Mouse (Mus musculus) heart, adult 2 months (tissue): ENCODE measurements around the gene Atraid. TPM values are rescaled to one million over a fixed set of nuclear protein-coding genes. Genes with fewer than 3 reads are reported as not detected.

Experiments used
- DNase-seq, 2 experiments: peaks; one replicate each; pipeline ENCODE4 v3.0.0; 2021
- H3K27ac ChIP-seq: fragments of 200-600 bp; 2 replicates; pipeline ENCODE4 v1.8.1; 2022
- H3K27me3 ChIP-seq: fragments of 200-500 bp; 2 replicates; pipeline ENCODE4 v1.6.1; 2012; ENCODE audit warnings: mild to moderate bottlenecking, low read length, inconsistent platforms, mixed read lengths; ENCODE audit not compliant: control insufficient read depth, insufficient read depth
- H3K36me3 ChIP-seq: fragments of 200-500 bp; 2 replicates; pipeline ENCODE4 v1.6.1; 2012; ENCODE audit warnings: low read length, inconsistent platforms; ENCODE audit not compliant: control insufficient read depth, insufficient read depth
- H3K4me1 ChIP-seq: fragments of 200-500 bp; 2 replicates; pipeline ENCODE4 v1.6.1; 2011; ENCODE audit warnings: low read length; ENCODE audit not compliant: control insufficient read depth, insufficient read depth
- H3K4me3 ChIP-seq: fragments of 200-600 bp; 2 replicates; pipeline ENCODE4 v1.8.1; 2022
- H3K79me2 ChIP-seq: fragments of 200-500 bp; replicated peaks from 2 replicates; pipeline ENCODE4 v1.6.1; 2012; ENCODE audit warnings: mild to moderate bottlenecking, inconsistent platforms, low read length, moderate library complexity, mixed read lengths; ENCODE audit not compliant: control insufficient read depth, insufficient read depth
- H3K9ac ChIP-seq: fragments of 200-500 bp; 2 replicates; pipeline ENCODE4 v1.6.1; 2012; ENCODE audit warnings: low read depth, mild to moderate bottlenecking, control low read depth, inconsistent platforms, low read length, mixed read lengths
- CTCF ChIP-seq: fragments of 200-600 bp; IDR thresholded peaks from 2 replicates; pipeline ENCODE4 v1.8.1; 2022; ENCODE audit warnings: antibody characterized with exemption, mild to moderate bottlenecking, moderate library complexity
- EP300 ChIP-seq: fragments of 200-500 bp; IDR thresholded peaks from 2 replicates; pipeline ENCODE4 v1.6.1; 2011; ENCODE audit warnings: low read depth, low read length, control low read depth; ENCODE audit not compliant: insufficient read depth
- POLR2A ChIP-seq: fragments of 200-500 bp; IDR thresholded peaks from 2 replicates; pipeline ENCODE4 v1.6.1; 2011; ENCODE audit warnings: mild to moderate bottlenecking, low read depth, low read length, control low read depth; ENCODE audit not compliant: insufficient read depth
- WGBS: fragments of 180-500 bp; shearing (Covaris S2); methylation state at CpG from one replicate; pipeline ENCODE4 v1.1.7; 2018; 5-methylcytosine and 5-hydroxymethylcytosine counted together
- intact Hi-C: fragments of 180-260 bp; cut with DNase I; formaldehyde crosslinking; loops from one replicate; pipeline ENCODE4 v1.15.1; 2025
- polyA plus RNA-seq: library from polyadenylated mRNA; depleted of rRNA; stranded (reverse); fragments of >200 nt; gene quantifications from 2 replicates; pipeline ENCODE4 v1.2.3, GENCODE M21; 2012
- total RNA-seq, 2 experiments: library from RNA; stranded (reverse); gene quantifications; 2 replicates each; pipeline ENCODE4 v1.2.3; 2021

Gene Atraid
- total and polyA plus RNA-seq, 3 experiments, result 44.2 to 100 (median 45.6) TPM

DNA sequence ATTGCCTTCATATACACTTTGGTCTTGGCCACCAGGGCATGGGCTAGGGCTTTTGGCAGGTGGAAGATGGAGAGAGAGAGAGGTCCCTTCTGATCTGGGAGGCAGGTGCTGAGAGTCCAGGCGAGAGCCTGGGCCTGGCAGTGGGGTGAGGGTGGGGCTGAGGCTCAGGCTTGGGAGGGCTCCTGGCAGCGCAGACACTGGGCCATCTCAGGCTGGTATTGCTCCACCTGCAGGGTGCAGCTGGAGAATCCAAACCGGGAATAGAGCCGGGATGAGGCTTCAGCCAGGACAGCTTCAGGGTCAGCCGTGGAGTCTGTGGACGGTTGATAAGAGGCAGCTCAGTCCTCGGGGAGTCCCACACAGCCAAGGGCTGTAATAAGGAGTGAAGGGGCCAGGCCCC is 38.5 kb downstream of the Atraid start:
- H3K79me2 ChIP-seq, result no peaks in the 10 kb centered on the region
- intact Hi-C loops, result no loop called here
- 33% methylated on average over 7 of the region's 7 CpGs for WGBS
- no peak overlapping the region for H3K9ac ChIP-seq
- no peaks in the 10 kb centered on the region for H3K36me3 ChIP-seq
- TF ChIP-seq POLR2A (no peak), CTCF (no peak), EP300 (no peak)
- no peaks in the 10 kb centered on the region; the same call in none of the 2 replicates for H3K4me1 ChIP-seq
- H3K4me3 ChIP-seq, result no peak overlapping the region
- DNase-seq, result no peak
- no peaks in the 10 kb centered on the region; the same call in none of the 2 replicates for H3K27me3 ChIP-seq
- no peak overlapping the region for H3K27ac ChIP-seq

- Histone ChIP-seq H3K4me1 (no peaks in the 10 kb centered on the region; the same call in none of the 2 replicates), H3K79me2 (no peaks in the 10 kb centered on the region), H3K27ac (no peak overlapping the region), H3K36me3 (no peaks in the 10 kb centered on the region), H3K9ac (no peak overlapping the region), H3K4me3 (no peak overlapping the region), H3K27me3 (peaks cover 2% of the 10 kb centered on the region)
- no peak for TF ChIP-seq CTCF
- TF ChIP-seq POLR2A, result no peak
- TF ChIP-seq EP300, result no peak
- 60% methylated on average over 2 of the region's 2 CpGs for WGBS
- intact Hi-C loops, result no loop called here
- DNase-seq, result no peak
Observed at GRCm38 (mm10) chr5:31087131-31087530, 39.0 kb downstream of the Atraid start.

GRCm38 (mm10) chr5:31092231-31092975 is 44.3 kb downstream of the Atraid start:
- intact Hi-C loops, result no loop called here
- no peak for DNase-seq
- Histone ChIP-seq H3K36me3 (no peaks in the 10 kb centered on the region), H3K27ac (no peak overlapping the region), H3K4me1 (peaks cover 4% of the 10 kb centered on the region), H3K9ac (peak overlapping the region; percentile 25; the same call in 1 of the 2 replicates), H3K27me3 (peaks cover 22% of the 10 kb centered on the region), H3K79me2 (no peaks in the 10 kb centered on the region), H3K4me3 (peak overlapping the region; percentile 37; the same call in 1 of the 2 replicates)
- no peak for TF ChIP-seq POLR2A
- no peak for TF ChIP-seq EP300
- no peak for TF ChIP-seq CTCF
- WGBS, result 10% methylated on average over 53 of the region's 53 CpGs

DNA sequence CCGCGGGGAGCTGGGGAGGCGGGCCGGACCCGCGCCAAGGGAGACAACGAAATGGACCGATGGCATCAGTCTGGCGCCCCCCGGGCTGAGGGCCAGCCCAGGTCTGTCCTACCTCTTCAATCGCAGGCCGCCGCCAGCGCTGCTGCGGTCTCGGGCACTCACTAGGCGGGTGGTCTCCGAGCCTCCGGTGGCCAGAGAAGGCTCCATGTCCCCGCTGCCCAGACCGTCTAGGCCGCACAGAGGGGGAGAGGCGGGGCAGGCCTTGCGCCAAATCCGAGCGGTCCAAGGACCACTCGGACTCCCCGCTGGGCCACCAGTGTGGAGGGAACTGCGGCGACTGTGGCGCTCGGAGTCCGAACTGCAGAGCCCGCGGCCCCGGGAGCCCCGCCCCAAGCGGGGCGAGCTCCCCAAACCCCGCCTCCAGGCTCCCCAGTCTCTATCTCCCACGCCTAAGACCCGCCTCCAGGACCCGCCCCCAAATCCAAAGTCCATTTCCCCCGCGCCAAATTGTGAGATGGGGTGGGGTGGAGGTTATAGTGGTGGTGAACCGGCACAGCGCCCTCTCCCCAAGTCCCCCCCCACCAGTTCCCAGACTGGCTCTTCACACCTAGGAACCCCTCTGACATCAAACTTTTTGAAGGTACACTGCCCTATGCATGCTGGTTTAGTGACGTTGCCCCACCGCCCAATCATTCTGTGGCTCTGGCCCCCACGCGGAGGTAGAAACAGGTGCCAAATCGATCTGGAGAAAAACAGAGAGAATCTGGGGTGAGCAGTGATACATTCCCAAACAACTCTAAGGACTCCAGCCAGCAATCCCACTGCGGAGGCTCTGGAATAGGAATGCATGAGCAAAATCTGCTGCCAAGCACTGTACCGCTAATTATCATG is 45.3 kb downstream of the Atraid start:
- no peaks in the 10 kb centered on the region for H3K79me2 ChIP-seq
- peak overlapping the region; percentile 37; the same call in 1 of the 2 replicates for H3K4me3 ChIP-seq
- peaks cover 4% of the 10 kb centered on the region for H3K4me1 ChIP-seq
- WGBS, result 1% methylated on average over 50 of the region's 54 CpGs
- H3K9ac ChIP-seq, result peak overlapping the region; percentile 25; the same call in 1 of the 2 replicates
- intact Hi-C loops, result no loop called here
- H3K27ac ChIP-seq, result no peak overlapping the region
- TF ChIP-seq POLR2A (no peak), EP300 (no peak), CTCF (no peak)
- DNase-seq, result peak; percentile 50 to 64
- H3K27me3 ChIP-seq, result peaks cover 22% of the 10 kb centered on the region
- H3K36me3 ChIP-seq, result no peaks in the 10 kb centered on the region

- H3K9ac ChIP-seq, result no peak overlapping the region
- no peak for DNase-seq
- H3K36me3 ChIP-seq, result no peaks in the 10 kb centered on the region
- intact Hi-C loops, result no loop called here
- no peak overlapping the region for H3K27ac ChIP-seq
- peak overlapping the region; percentile 47 for H3K4me3 ChIP-seq
- TF ChIP-seq POLR2A (no peak), EP300 (no peak), CTCF (no peak)
- peaks cover 22% of the 10 kb centered on the region for H3K27me3 ChIP-seq
- 3% methylated on average over 29 of the region's 29 CpGs for WGBS
- H3K4me1 ChIP-seq, result peaks cover 4% of the 10 kb centered on the region
- no peaks in the 10 kb centered on the region for H3K79me2 ChIP-seq
Observed at GRCm38 (mm10) chr5:31094100-31094798, 46.1 kb downstream of the Atraid start.
